Comparison of ENCODE assay signal across 17 mouse cellular contexts in the genomic region with DNA sequence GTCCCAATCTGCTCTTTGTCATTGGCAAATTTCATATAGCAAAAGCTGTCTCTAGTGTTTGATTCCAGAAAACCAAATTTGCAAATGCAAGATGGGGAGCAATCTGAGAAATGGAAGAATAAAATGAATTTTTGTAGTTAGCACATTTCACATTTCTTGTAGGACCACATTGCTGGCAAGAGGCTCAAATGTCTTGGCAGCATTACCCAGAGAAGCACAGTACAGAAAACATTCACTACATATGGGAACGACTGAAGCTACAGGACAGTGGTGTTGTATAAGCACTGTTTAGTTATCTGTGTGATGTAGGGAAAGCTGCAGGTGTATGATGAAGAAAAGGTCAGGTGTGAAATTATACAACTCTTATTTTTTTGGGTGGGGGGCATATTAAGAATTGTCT.
"Had no signal": no experiment of that assay in that cellular context is flagged by ENCODE, and none has a peak within 500 bp of the region (broad histone marks: within the 10 kb centered on the region; RNA-seq: fewer than 3 reads in every experiment).

No protein-coding gene starts in this region.

- H3K4me1 ChIP-seq: liver, embryonic 15.5 days; midbrain, embryonic 10.5 days; midbrain, embryonic 12.5 days; neural tube, embryonic 13.5 days; neural tube, embryonic 15.5 days had no signal

- H3K36me3 ChIP-seq: liver, embryonic 15.5 days; midbrain, embryonic 10.5 days; midbrain, embryonic 12.5 days; neural tube, embryonic 13.5 days; neural tube, embryonic 15.5 days had no signal

- H3K9ac ChIP-seq: liver, embryonic 15.5 days; liver, postnatal 0 days; lung, embryonic 14.5 days; midbrain, embryonic 12.5 days; neural tube, embryonic 13.5 days; neural tube, embryonic 15.5 days had no signal

- H3K27ac ChIP-seq: liver, embryonic 15.5 days; midbrain, embryonic 10.5 days; midbrain, embryonic 12.5 days; neural tube, embryonic 13.5 days; neural tube, embryonic 15.5 days had no signal

- DNase-seq: liver, postnatal 0 days; lung, embryonic 14.5 days; lung, postnatal 10 days; lung, postnatal 4 days; midbrain, embryonic 14.5 days; retina, postnatal 1 day; spleen, adult 18-20 months; thymus, adult 18-20 months; thymus, postnatal 14 days; thymus, postnatal 36 days had no signal

- H3K27me3 ChIP-seq: liver, embryonic 15.5 days; midbrain, embryonic 12.5 days; neural tube, embryonic 13.5 days; neural tube, embryonic 15.5 days had no signal

- H3K4me2 ChIP-seq: liver, embryonic 15.5 days; lung, embryonic 14.5 days; midbrain, embryonic 12.5 days; neural tube, embryonic 13.5 days; neural tube, embryonic 15.5 days had no signal

- ATAC-seq: liver, postnatal 0 days; midbrain, embryonic 16.5 days had no signal

- H3K4me3 ChIP-seq: liver, embryonic 15.5 days; midbrain, embryonic 10.5 days; midbrain, embryonic 12.5 days; myocyte; neural tube, embryonic 13.5 days; neural tube, embryonic 15.5 days had no signal

- H3K9me3 ChIP-seq: liver, embryonic 15.5 days; midbrain, embryonic 10.5 days; midbrain, embryonic 12.5 days; neural tube, embryonic 13.5 days; neural tube, embryonic 15.5 days had no signal
